Mouse (Mus musculus): ENCODE measurements at regions not wholly inside any gene's neighbourhood (a gene's known extent, or its start where the extent isn't known, plus 50 kb on each side); places are given as distances from the start of the nearest gene placed in this dataset.

DNA sequence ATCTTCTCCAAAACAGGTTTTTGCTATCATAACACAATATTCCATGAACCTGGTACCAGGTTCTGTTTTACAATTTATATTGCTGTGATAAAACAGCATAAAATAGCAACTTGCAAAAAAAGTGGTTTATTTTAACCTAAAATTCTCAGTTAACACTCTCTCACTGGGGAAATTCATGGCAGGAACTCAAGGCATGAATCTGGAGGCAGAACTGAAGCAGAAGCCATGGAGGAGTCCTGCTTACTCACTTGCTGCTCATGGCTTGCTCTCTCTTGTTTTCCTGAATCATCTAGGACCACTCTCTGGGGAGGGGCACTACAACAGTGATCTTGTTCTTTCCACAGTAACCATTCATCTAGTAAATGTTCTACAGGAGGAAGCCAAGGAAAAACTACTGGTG lies 250.2 kb upstream of the Kcnh7 start:
- Histone ChIP-seq H3K4me2 (ENCODE audit: low read length) (no peak overlapping the region), H3K27me3 (ENCODE audit: control insufficient read depth, insufficient read depth, low read length) (no peaks in the 10 kb centered on the region), H3K27ac (replicated peaks; ENCODE audit: low read depth, low read length) (no peak overlapping the region), H3K9me3 (ENCODE audit: control insufficient read depth, low read length) (no peaks in the 10 kb centered on the region), H3K36me3 (ENCODE audit: control insufficient read depth, insufficient read depth, low read length) (no peaks in the 10 kb centered on the region), H3K4me3 (replicated peaks; ENCODE audit: low read depth, low read length) (no peak overlapping the region), H3K4me1 (ENCODE audit: control insufficient read depth, insufficient read depth, low read length) (no peaks in the 10 kb centered on the region), H3K9ac (replicated peaks; ENCODE audit: low read length) (no peak overlapping the region)
- ATAC-seq (ENCODE audit: low FRiP score, low TSS enrichment) (no peak), DNase-seq (no peak)

GRCm38 (mm10) chr2:63405405-63405804 lies 221.3 kb upstream of the Kcnh7 start:
- Histone ChIP-seq H3K9ac (replicated peaks; ENCODE audit: low read length) (no peak overlapping the region), H3K27me3 (ENCODE audit: control insufficient read depth, insufficient read depth, low read length) (no peaks in the 10 kb centered on the region), H3K4me1 (ENCODE audit: control insufficient read depth, insufficient read depth, low read length) (no peaks in the 10 kb centered on the region), H3K27ac (replicated peaks; ENCODE audit: low read depth, low read length) (no peak overlapping the region), H3K9me3 (ENCODE audit: control insufficient read depth, low read length) (no peaks in the 10 kb centered on the region), H3K36me3 (ENCODE audit: control insufficient read depth, insufficient read depth, low read length) (no peaks in the 10 kb centered on the region), H3K4me3 (replicated peaks; ENCODE audit: low read depth, low read length) (no peak overlapping the region), H3K4me2 (ENCODE audit: low read length) (no peak overlapping the region)
- WGBS = 84% methylated on average over 1 of the region's 1 CpGs
- DNase-seq (peak; percentile 50), ATAC-seq (ENCODE audit: low FRiP score, low TSS enrichment) (peak; percentile 78; the same call in 1 of the 2 replicates)

All from midbrain, embryonic 14.5 days (tissue).